7 mouse cellular contexts compared by ENCODE assay signal in genomic region chr13:21721107-21721756, GRCm38 (mm10). TPM values are rescaled to one million over a fixed set of nuclear protein-coding genes. Genes with fewer than 3 reads are reported as not detected.
A peak's percentile ranks its signal among the peaks of the same experiment; 100 is the strongest.
DNase-seq lines count a peak whose midpoint lies in the region; ATAC-seq and TF ChIP-seq lines count a peak whose summit lies in the region.
"Not testable (repeated sequence)": the region's sequence is repeated elsewhere in the genome, so short reads cannot be mapped to it uniquely, and the experiment has no call there.

No protein-coding gene starts in this region.

- peak overlapping the region; percentile 72 for H3K9ac ChIP-seq in embryonic facial prominence, embryonic 11.5 days (replicated peaks; ENCODE audit: low read length)
- H3K9ac ChIP-seq in intestine, embryonic 15.5 days: peak overlapping the region; percentile 30; the same call in 1 of the 2 replicates
- 0 out of 2 replicates have a peak overlapping the region, but pooled peaks have one; percentile 61 for H3K9ac ChIP-seq in liver, adult 2 months (ENCODE audit: low read depth, low read length)
- H3K9ac ChIP-seq in midbrain, embryonic 14.5 days (replicated peaks; ENCODE audit: low read length): not testable (repeated sequence)

- not testable (repeated sequence) for H3K79me2 ChIP-seq in liver, adult 2 months (ENCODE audit: control insufficient read depth, insufficient read depth, low read length)

- H3K9me3 ChIP-seq in embryonic facial prominence, embryonic 11.5 days (replicated peaks; ENCODE audit: control insufficient read depth, low read length); heart, embryonic 10.5 days; intestine, embryonic 15.5 days; midbrain, embryonic 14.5 days (ENCODE audit: control insufficient read depth, low read length): not testable (repeated sequence)

- peak overlapping the region; percentile 31 for H3K4me3 ChIP-seq in embryonic facial prominence, embryonic 11.5 days (ENCODE audit: low read depth, low read length)
- H3K4me3 ChIP-seq in heart, embryonic 10.5 days: peak overlapping the region; percentile 55
- peak overlapping the region; percentile 37 for H3K4me3 ChIP-seq in intestine, embryonic 15.5 days (replicated peaks)
- peak overlapping the region; percentile 77 for H3K4me3 ChIP-seq in liver, adult 2 months (ENCODE audit: insufficient read depth, low read depth, low read length)
- H3K4me3 ChIP-seq in midbrain, embryonic 14.5 days (replicated peaks; ENCODE audit: low read depth, low read length): peak overlapping the region; percentile 39

- TF ChIP-seq POLR2A in liver, adult 2 months (IDR thresholded peaks at IDR 0.05; ENCODE audit: extremely low read depth, insufficient read depth, low read length): not testable (repeated sequence)

- peak; percentile 8 for DNase-seq in NIH3T3 (ENCODE audit: low read depth)
- DNase-seq in embryonic facial prominence, embryonic 11.5 days (ENCODE audit: low spot score): peak; percentile 54
- DNase-seq in heart, embryonic 10.5 days (ENCODE audit: low spot score): peak; percentile 74
- DNase-seq in liver, adult 2 months (ENCODE audit: extremely low read depth, low read depth, low spot score): not testable (repeated sequence)
- peak; percentile 17 for DNase-seq in midbrain, embryonic 14.5 days
- peak; percentile 16 for DNase-seq in splenic B cell, adult 2 months (ENCODE audit: low read depth, low spot score)

- H3K4me2 ChIP-seq in embryonic facial prominence, embryonic 11.5 days (ENCODE audit: low read depth, low read length): peak overlapping the region; percentile 71
- H3K4me2 ChIP-seq in intestine, embryonic 15.5 days (replicated peaks): peak overlapping the region; percentile 61
- peak overlapping the region; percentile 64 for H3K4me2 ChIP-seq in midbrain, embryonic 14.5 days (ENCODE audit: low read length)

- not testable (repeated sequence) for H3K36me3 ChIP-seq in embryonic facial prominence, embryonic 11.5 days (replicated peaks; ENCODE audit: control insufficient read depth, insufficient read depth, low read depth, low read length); heart, embryonic 10.5 days; intestine, embryonic 15.5 days; liver, adult 2 months (ENCODE audit: control insufficient read depth, insufficient read depth, low read length); midbrain, embryonic 14.5 days (ENCODE audit: control insufficient read depth, insufficient read depth, low read length); splenic B cell, adult 2 months (ENCODE audit: control insufficient read depth, insufficient read depth, low read length, poor library complexity, severe bottlenecking)

- 2% methylated on average over 13 of the region's 44 CpGs for WGBS in embryonic facial prominence, embryonic 11.5 days
- 3% methylated on average over 21 of the region's 44 CpGs for WGBS in heart, embryonic 10.5 days
- WGBS in intestine, embryonic 15.5 days: 2% methylated on average over 27 of the region's 44 CpGs
- 6% methylated on average over 25 of the region's 44 CpGs for WGBS in liver, adult 2 months
- WGBS in midbrain, embryonic 14.5 days: 2% methylated on average over 21 of the region's 44 CpGs

- H3K27me3 ChIP-seq in embryonic facial prominence, embryonic 11.5 days (ENCODE audit: control insufficient read depth, insufficient read depth, low read length); heart, embryonic 10.5 days (ENCODE audit: insufficient read depth, poor library complexity, severe bottlenecking); intestine, embryonic 15.5 days (replicated peaks); liver, adult 2 months (ENCODE audit: control insufficient read depth, insufficient read depth, low read length); midbrain, embryonic 14.5 days (ENCODE audit: control insufficient read depth, insufficient read depth, low read length); splenic B cell, adult 2 months (ENCODE audit: control insufficient read depth, insufficient read depth, low read length, poor library complexity, severe bottlenecking): not testable (repeated sequence)

- not testable (repeated sequence) for H3K4me1 ChIP-seq in embryonic facial prominence, embryonic 11.5 days (ENCODE audit: control insufficient read depth, insufficient read depth, low read length); heart, embryonic 10.5 days; intestine, embryonic 15.5 days (replicated peaks)
- H3K4me1 ChIP-seq in liver, adult 2 months (ENCODE audit: control insufficient read depth, insufficient read depth, low read length): peaks cover 15% of the 10 kb centered on the region
- peaks cover 22% of the 10 kb centered on the region for H3K4me1 ChIP-seq in midbrain, embryonic 14.5 days (ENCODE audit: control insufficient read depth, insufficient read depth, low read length)

- not testable (repeated sequence) for ATAC-seq in embryonic facial prominence, embryonic 11.5 days (replicated peaks; ENCODE audit: insufficient number of reproducible peaks, low FRiP score, low TSS enrichment, low read depth); midbrain, embryonic 14.5 days (ENCODE audit: low FRiP score, low TSS enrichment)
- peak; percentile 29 for ATAC-seq in intestine, embryonic 15.5 days

- H3K27ac ChIP-seq in embryonic facial prominence, embryonic 11.5 days (replicated peaks; ENCODE audit: low read depth, low read length): peak overlapping the region; percentile 92
- peak overlapping the region; percentile 87 for H3K27ac ChIP-seq in heart, embryonic 10.5 days
- peak overlapping the region; percentile 82 for H3K27ac ChIP-seq in intestine, embryonic 15.5 days
- H3K27ac ChIP-seq in liver, adult 2 months (replicated peaks; ENCODE audit: insufficient read depth, low read depth, low read length): not testable (repeated sequence)
- peak overlapping the region; percentile 72; the same call in 1 of the 2 replicates for H3K27ac ChIP-seq in midbrain, embryonic 14.5 days (replicated peaks; ENCODE audit: low read depth, low read length)

- TF ChIP-seq CTCF in liver, adult 2 months (IDR thresholded peaks at IDR 0.05; ENCODE audit: low read depth, low read length): not testable (repeated sequence)

RNA-seq across cellular contexts. Expression of gene Hist1h2bm, which starts 0.6 kb away (rescaled TPM):
- polyA plus RNA-seq in embryonic facial prominence, embryonic 11.5 days (2014; fragmentation: Nextera tagmentation; extraction: Ambion mirVana): 6.3 and 6.4 TPM in 2 replicates
- polyA plus RNA-seq in heart, embryonic 10.5 days (2016; fragmentation: Nextera tagmentation; extraction: Ambion mirVana): 2.4 and 3.7 TPM in 2 replicates
- polyA plus RNA-seq in intestine, embryonic 15.5 days (2015; fragmentation: Nextera tagmentation; extraction: Ambion mirVana): 1.7 and 4.3 TPM in 2 replicates
- 2.8 and 7.2 TPM in 2 replicates for total RNA-seq in liver, adult 2 months (2014; rRNA removed)
- polyA plus RNA-seq in liver, adult 2 months (2012; rRNA removed): not detected in 2 replicates
- 1.1 and 1.4 TPM in 2 replicates for polyA plus RNA-seq in midbrain, embryonic 14.5 days (2014; fragmentation: Nextera tagmentation; extraction: Ambion mirVana)

RNA-seq across cellular contexts. Expression of gene Hist1h3h, which starts 3.8 kb away (rescaled TPM):
- 9.7 and 14.7 TPM in 2 replicates for polyA plus RNA-seq in embryonic facial prominence, embryonic 11.5 days (2014; fragmentation: Nextera tagmentation; extraction: Ambion mirVana)
- polyA plus RNA-seq in heart, embryonic 10.5 days (2016; fragmentation: Nextera tagmentation; extraction: Ambion mirVana): 3.7 and 3.8 TPM in 2 replicates
- 5.4 and 13.1 TPM in 2 replicates for polyA plus RNA-seq in intestine, embryonic 15.5 days (2015; fragmentation: Nextera tagmentation; extraction: Ambion mirVana)
- total RNA-seq in liver, adult 2 months (2014; rRNA removed): 24.2 and 48.6 TPM in 2 replicates
- polyA plus RNA-seq in liver, adult 2 months (2012; rRNA removed): 1.8 TPM in 1 of 2 replicates, not detected in the other
- polyA plus RNA-seq in midbrain, embryonic 14.5 days (2014; fragmentation: Nextera tagmentation; extraction: Ambion mirVana): 2.9 and 6.0 TPM in 2 replicates

RNA-seq across cellular contexts. Expression of gene Hist1h2ai, which starts 5.0 kb away (rescaled TPM):
- polyA plus RNA-seq in embryonic facial prominence, embryonic 11.5 days (2014; fragmentation: Nextera tagmentation; extraction: Ambion mirVana): 26.6 and 30.4 TPM in 2 replicates
- 6.3 and 11.7 TPM in 2 replicates for polyA plus RNA-seq in heart, embryonic 10.5 days (2016; fragmentation: Nextera tagmentation; extraction: Ambion mirVana)
- 14.7 and 32.5 TPM in 2 replicates for polyA plus RNA-seq in intestine, embryonic 15.5 days (2015; fragmentation: Nextera tagmentation; extraction: Ambion mirVana)
- 8.9 and 10.2 TPM in 2 replicates for total RNA-seq in liver, adult 2 months (2014; rRNA removed)
- polyA plus RNA-seq in liver, adult 2 months (2012; rRNA removed): 0.64 and 1.6 TPM in 2 replicates
- 13.6 and 22.1 TPM in 2 replicates for polyA plus RNA-seq in midbrain, embryonic 14.5 days (2014; fragmentation: Nextera tagmentation; extraction: Ambion mirVana)

RNA-seq across cellular contexts. Expression of gene Hist1h2bl, which starts 5.3 kb away (rescaled TPM):
- 4.6 TPM in 2 replicates for polyA plus RNA-seq in embryonic facial prominence, embryonic 11.5 days (2014; fragmentation: Nextera tagmentation; extraction: Ambion mirVana)
- polyA plus RNA-seq in heart, embryonic 10.5 days (2016; fragmentation: Nextera tagmentation; extraction: Ambion mirVana): 1.4 TPM in 1 of 2 replicates, not detected in the other
- 1.4 and 4.3 TPM in 2 replicates for polyA plus RNA-seq in intestine, embryonic 15.5 days (2015; fragmentation: Nextera tagmentation; extraction: Ambion mirVana)
- 1.4 and 1.5 TPM in 2 replicates for total RNA-seq in liver, adult 2 months (2014; rRNA removed)
- 0.90 TPM in 1 of 2 replicates, not detected in the other for polyA plus RNA-seq in liver, adult 2 months (2012; rRNA removed)
- 1.2 TPM in 1 of 2 replicates, not detected in the other for polyA plus RNA-seq in midbrain, embryonic 14.5 days (2014; fragmentation: Nextera tagmentation; extraction: Ambion mirVana)

RNA-seq across cellular contexts. Expression of gene Hist1h4j, which starts 13.6 kb away (rescaled TPM):
- 1.4 and 2.7 TPM in 2 replicates for polyA plus RNA-seq in embryonic facial prominence, embryonic 11.5 days (2014; fragmentation: Nextera tagmentation; extraction: Ambion mirVana)
- 2.0 TPM in 1 of 2 replicates, not detected in the other for polyA plus RNA-seq in heart, embryonic 10.5 days (2016; fragmentation: Nextera tagmentation; extraction: Ambion mirVana)
- 1.2 and 1.6 TPM in 2 replicates for polyA plus RNA-seq in intestine, embryonic 15.5 days (2015; fragmentation: Nextera tagmentation; extraction: Ambion mirVana)
- 21.5 and 24.9 TPM in 2 replicates for total RNA-seq in liver, adult 2 months (2014; rRNA removed)
- 0.31 and 1.1 TPM in 2 replicates for polyA plus RNA-seq in liver, adult 2 months (2012; rRNA removed)
- 0.66 TPM in 2 replicates for polyA plus RNA-seq in midbrain, embryonic 14.5 days (2014; fragmentation: Nextera tagmentation; extraction: Ambion mirVana)
